In genomic region chr10:56106333-56106995, GRCm38 (mm10) we compare ENCODE assay signal across 8 mouse cellular contexts. TPM values are rescaled to one million over a fixed set of nuclear protein-coding genes. Genes with fewer than 3 reads are reported as not detected.
DNase-seq lines count a peak whose midpoint lies in the region; ATAC-seq and TF ChIP-seq lines count a peak whose summit lies in the region.

Gene Msl3l2 (plus strand): TSS chr10:56106917.

- 31% methylated on average over 18 of the region's 18 CpGs for WGBS in forebrain, embryonic 13.5 days
- WGBS in heart, postnatal 0 days: 22% methylated on average over 18 of the region's 18 CpGs
- WGBS in liver, embryonic 14.5 days (ENCODE audit: insufficient replicate concordance): 24% methylated on average over 18 of the region's 18 CpGs
- WGBS in neural tube, embryonic 11.5 days: 28% methylated on average over 18 of the region's 18 CpGs
- 22% methylated on average over 18 of the region's 18 CpGs for WGBS in stomach, embryonic 16.5 days

- peak; percentile 83 to 89 for DNase-seq in CD8-positive naive resting alpha-beta T cell, adult 2 months (ENCODE audit: low read depth in 2 of 2, low spot score in 2 of 2)
- DNase-seq in c-Kit-positive CD71-positive TER-119-positive erythroid progenitor cells, embryonic 14.5 days (ENCODE audit: low spot score): peak; percentile 71
- peak; percentile 87 for DNase-seq in heart, postnatal 0 days (ENCODE audit: low spot score)
- peak; percentile 87 to 92 for DNase-seq in kidney, postnatal 36 days
- peak; percentile 60 to 64 (median 61) for DNase-seq in liver, embryonic 14.5 days (ENCODE audit: low read depth in 3 of 3, low spot score in 3 of 3)
- DNase-seq in neural tube, embryonic 11.5 days (ENCODE audit: low spot score): peak; percentile 77

- H3K9me3 ChIP-seq in forebrain, embryonic 13.5 days (replicated peaks): no peaks in the 10 kb centered on the region
- no peaks in the 10 kb centered on the region for H3K9me3 ChIP-seq in heart, postnatal 0 days (replicated peaks; ENCODE audit: control insufficient read depth, low read length)
- H3K9me3 ChIP-seq in liver, embryonic 14.5 days (ENCODE audit: control insufficient read depth, low read length): no peaks in the 10 kb centered on the region
- H3K9me3 ChIP-seq in neural tube, embryonic 11.5 days (ENCODE audit: control insufficient read depth, low read length): no peaks in the 10 kb centered on the region
- H3K9me3 ChIP-seq in stomach, embryonic 16.5 days (replicated peaks; ENCODE audit: control insufficient read depth, low read length): no peaks in the 10 kb centered on the region

- peak; percentile 79 for ATAC-seq in forebrain, embryonic 13.5 days
- ATAC-seq in heart, postnatal 0 days (ENCODE audit: insufficient read depth, low read depth): peak; percentile 91
- peak; percentile 80 for ATAC-seq in liver, embryonic 14.5 days (ENCODE audit: insufficient read depth)
- peak; percentile 61 for ATAC-seq in neural tube, embryonic 11.5 days (ENCODE audit: insufficient read depth, low FRiP score, low TSS enrichment)
- ATAC-seq in stomach, embryonic 16.5 days (ENCODE audit: insufficient read depth, low FRiP score): peak; percentile 68

- H3K9ac ChIP-seq in forebrain, embryonic 13.5 days: no peak within 1 kb of the TSS
- peak within 1 kb of the TSS; percentile 69 for H3K9ac ChIP-seq in heart, postnatal 0 days (replicated peaks; ENCODE audit: low read depth, low read length)
- peak within 1 kb of the TSS; percentile 53; the same call in 1 of the 2 replicates for H3K9ac ChIP-seq in liver, embryonic 14.5 days (replicated peaks)
- H3K9ac ChIP-seq in neural tube, embryonic 11.5 days (ENCODE audit: low read length): no peak within 1 kb of the TSS
- peak within 1 kb of the TSS; percentile 67 for H3K9ac ChIP-seq in stomach, embryonic 16.5 days (ENCODE audit: low read length)

- peak within 1 kb of the TSS; percentile 36 for H3K4me2 ChIP-seq in forebrain, embryonic 13.5 days
- H3K4me2 ChIP-seq in heart, postnatal 0 days (ENCODE audit: low read depth, low read length): peak within 1 kb of the TSS; percentile 64
- H3K4me2 ChIP-seq in liver, embryonic 14.5 days (ENCODE audit: low read depth): peak within 1 kb of the TSS; percentile 52
- H3K4me2 ChIP-seq in neural tube, embryonic 11.5 days (ENCODE audit: low read depth): no peak within 1 kb of the TSS
- H3K4me2 ChIP-seq in stomach, embryonic 16.5 days (ENCODE audit: low read depth, low read length): peak within 1 kb of the TSS; percentile 54

- H3K36me3 ChIP-seq in forebrain, embryonic 13.5 days (ENCODE audit: poor library complexity, severe bottlenecking): no peaks in the 10 kb centered on the region
- H3K36me3 ChIP-seq in heart, postnatal 0 days (replicated peaks; ENCODE audit: control insufficient read depth, insufficient read depth, low read length): no peaks in the 10 kb centered on the region
- no peaks in the 10 kb centered on the region for H3K36me3 ChIP-seq in liver, embryonic 14.5 days (replicated peaks; ENCODE audit: control insufficient read depth, insufficient read depth, low read depth)
- no peaks in the 10 kb centered on the region for H3K36me3 ChIP-seq in neural tube, embryonic 11.5 days (ENCODE audit: control insufficient read depth, insufficient read depth, low read length)
- no peaks in the 10 kb centered on the region for H3K36me3 ChIP-seq in stomach, embryonic 16.5 days (ENCODE audit: control insufficient read depth, insufficient read depth, low read length)

- no peaks in the 10 kb centered on the region for H3K27me3 ChIP-seq in forebrain, embryonic 13.5 days
- no peaks in the 10 kb centered on the region for H3K27me3 ChIP-seq in heart, postnatal 0 days (ENCODE audit: control insufficient read depth, insufficient read depth, low read length)
- H3K27me3 ChIP-seq in liver, embryonic 14.5 days (ENCODE audit: control insufficient read depth, insufficient read depth, low read length): no peaks in the 10 kb centered on the region
- H3K27me3 ChIP-seq in neural tube, embryonic 11.5 days (ENCODE audit: control insufficient read depth, insufficient read depth, low read length): no peaks in the 10 kb centered on the region
- H3K27me3 ChIP-seq in stomach, embryonic 16.5 days (ENCODE audit: control insufficient read depth, insufficient read depth, low read length): no peaks in the 10 kb centered on the region

- TF ChIP-seq CTCF in heart, postnatal 0 days (IDR thresholded peaks at IDR 0.05; ENCODE audit: low read depth): peak; percentile 73
- peak; percentile 66 for TF ChIP-seq CTCF in liver, embryonic 14.5 days (IDR thresholded peaks at IDR 0.05; ENCODE audit: low read depth)

- TF ChIP-seq EP300 in heart, postnatal 0 days (IDR thresholded peaks at IDR 0.05; ENCODE audit: low read depth): no peak; the same call in 1 of the 2 replicates
- peak; percentile 43; the same call in 1 of the 2 replicates for TF ChIP-seq EP300 in liver, embryonic 14.5 days (IDR thresholded peaks at IDR 0.05; ENCODE audit: low read depth)

- H3K27ac ChIP-seq in forebrain, embryonic 13.5 days: no peak within 1 kb of the TSS
- peak within 1 kb of the TSS; percentile 68 for H3K27ac ChIP-seq in heart, postnatal 0 days (ENCODE audit: low read depth)
- H3K27ac ChIP-seq in liver, embryonic 14.5 days: no peak within 1 kb of the TSS
- H3K27ac ChIP-seq in neural tube, embryonic 11.5 days (ENCODE audit: low read depth, low read length): no peak within 1 kb of the TSS
- H3K27ac ChIP-seq in stomach, embryonic 16.5 days (ENCODE audit: low read length): no peak within 1 kb of the TSS

- H3K4me1 ChIP-seq in forebrain, embryonic 13.5 days: 0 out of 2 replicates have a peak, but pooled peaks cover 7% of the 10 kb centered on the region
- H3K4me1 ChIP-seq in heart, postnatal 0 days (ENCODE audit: control insufficient read depth, insufficient read depth): no peaks in the 10 kb centered on the region
- H3K4me1 ChIP-seq in liver, embryonic 14.5 days (replicated peaks; ENCODE audit: control insufficient read depth in 2 of 2, insufficient read depth in 2 of 2, low read length in 1 of 2): no peaks in the 10 kb centered on the region
- H3K4me1 ChIP-seq in neural tube, embryonic 11.5 days (ENCODE audit: control insufficient read depth, insufficient read depth, low read length): no peaks in the 10 kb centered on the region
- 0 out of 2 replicates have a peak, but pooled peaks cover 5% of the 10 kb centered on the region for H3K4me1 ChIP-seq in stomach, embryonic 16.5 days (ENCODE audit: control insufficient read depth, insufficient read depth, low read length)

- H3K4me3 ChIP-seq in forebrain, embryonic 13.5 days: no peak within 1 kb of the TSS
- peak within 1 kb of the TSS; percentile 57 for H3K4me3 ChIP-seq in heart, postnatal 0 days (ENCODE audit: low read depth, low read length)
- peak within 1 kb of the TSS; percentile 47 to 49 for H3K4me3 ChIP-seq in liver, embryonic 14.5 days (ENCODE audit: insufficient read depth in 1 of 2, low read depth in 2 of 2, low read length in 2 of 2)
- no peak within 1 kb of the TSS for H3K4me3 ChIP-seq in neural tube, embryonic 11.5 days (ENCODE audit: low read depth, low read length)
- H3K4me3 ChIP-seq in stomach, embryonic 16.5 days (replicated peaks; ENCODE audit: low read length): peak within 1 kb of the TSS; percentile 45

RNA-seq across cellular contexts. Expression of gene Msl3l2, which starts in this region (rescaled TPM):
- polyA plus RNA-seq in forebrain, embryonic 13.5 days (2015; fragmentation: Nextera tagmentation; extraction: Ambion mirVana): 7.6 and 8.4 TPM in 2 replicates
- total RNA-seq in heart, postnatal 0 days (2014; rRNA removed; ENCODE audit: low replicate concordance): 2.9 and 7.1 TPM in 2 replicates
- polyA plus RNA-seq in heart, postnatal 0 days (2015; fragmentation: Nextera tagmentation; extraction: Ambion mirVana): 2.2 and 2.3 TPM in 2 replicates
- polyA plus RNA-seq in liver, embryonic 14.5 days (2012; rRNA removed): 0.63 and 1.0 TPM in 2 replicates
- polyA plus RNA-seq in liver, embryonic 14.5 days (2014; fragmentation: Nextera tagmentation; extraction: Ambion mirVana): 0.94 and 0.99 TPM in 2 replicates
- 7.7 and 10.0 TPM in 2 replicates for polyA plus RNA-seq in neural tube, embryonic 11.5 days (2014; fragmentation: Nextera tagmentation; extraction: Ambion mirVana)
- 2.5 and 3.0 TPM in 2 replicates for polyA plus RNA-seq in stomach, embryonic 16.5 days (2015; fragmentation: Nextera tagmentation; extraction: Ambion mirVana)

Comparison
In these comparisons a context has a peak if more than half of its experiments do, and no peak if none do; other contexts are left out.
1. H3K4me3 ChIP-seq: peak in heart, postnatal 0 days (single experiment), liver, embryonic 14.5 days (2 of 2) and stomach, embryonic 16.5 days (single experiment); none in forebrain, embryonic 13.5 days (single experiment) and neural tube, embryonic 11.5 days (single experiment).
2. H3K9ac ChIP-seq: peak in heart, postnatal 0 days (single experiment), liver, embryonic 14.5 days (single experiment) and stomach, embryonic 16.5 days (single experiment); none in forebrain, embryonic 13.5 days (single experiment) and neural tube, embryonic 11.5 days (single experiment).
3. Peak in every context shown above with its lines, with median percentiles within 50 percentile points of each other: DNase-seq and ATAC-seq.